Mouse (Mus musculus): ENCODE data around the gene Unc5c. TPM values are rescaled to one million over a fixed set of nuclear protein-coding genes. Genes with fewer than 3 reads are reported as not detected.

Gene Unc5c
- under 1 TPM; 0.21 to 0.45 TPM for polyA plus RNA-seq (2017; shearing (Covaris generic))

GRCm38 (mm10) chr3:141465104-141465705, at the start of gene Unc5c:
Unc5c (plus strand) TSS chr3:141465216.

Data from activated CD4-positive, CD25-positive, alpha-beta regulatory T cell (primary cell).